Mouse (Mus musculus): ENCODE results near the gene Smdt1. TPM values are rescaled to one million over a fixed set of nuclear protein-coding genes. Genes with fewer than 3 reads are reported as not detected.
A peak's percentile ranks its signal among the peaks of the same experiment; 100 is the strongest.

Gene Smdt1
- polyA plus RNA-seq (2012; rRNA removed) = 218 and 230 TPM in 2 replicates

DNA sequence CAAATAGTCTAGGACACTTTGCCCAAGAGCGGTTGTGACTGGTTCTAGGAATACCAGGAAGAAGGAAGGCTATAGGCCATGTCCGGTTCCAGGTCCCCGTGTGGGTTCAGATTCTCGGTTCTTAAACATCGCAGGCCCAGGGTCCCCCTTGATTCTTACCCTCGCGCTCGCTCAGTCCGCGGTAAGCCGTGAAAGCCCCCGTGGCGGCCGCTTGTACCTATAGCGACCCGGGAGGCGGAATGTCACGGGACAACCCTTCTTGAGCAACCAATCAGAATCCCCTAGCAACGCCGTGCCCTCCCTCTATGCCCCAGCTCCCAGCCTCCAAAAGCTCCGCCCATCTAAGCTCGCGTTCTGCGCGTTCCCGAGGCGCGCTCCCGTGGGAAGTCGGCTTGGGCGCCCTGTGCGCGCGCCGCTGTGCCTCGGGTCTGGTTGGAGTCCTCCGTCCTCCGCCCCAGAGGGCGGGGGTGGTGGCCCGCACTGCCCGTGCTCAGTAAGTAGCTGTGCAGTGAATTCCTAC lies at the start of gene Smdt1, which contains the start of the genes Naga and Pheta2:
TSS of gene Smdt1 (plus strand) at position 367 of the 520 bp plus-strand sequence.
TSS of gene Naga (minus strand) at position 333 of the 520 bp plus-strand sequence.
TSS of gene Pheta2 (plus strand) at position 350 of the 520 bp plus-strand sequence.
- H3K4me1 ChIP-seq (replicated peaks; ENCODE audit: control insufficient read depth, insufficient read depth, low read length) = peaks cover 26% of the 10 kb centered on the region
- no peaks in the 10 kb centered on the region for H3K27me3 ChIP-seq (ENCODE audit: control insufficient read depth, insufficient read depth, low read length)
- TF ChIP-seq CTCF (IDR thresholded peaks at IDR 0.05; ENCODE audit: borderline replicate concordance, control insufficient read depth, extremely low read depth, insufficient read depth, low read length, poor library complexity) (0 out of 2 replicates have a peak, but pooled peaks have one; percentile 41), POLR2A (IDR thresholded peaks at IDR 0.05; ENCODE audit: control insufficient read depth, extremely low read depth, insufficient read depth, low read length, poor library complexity) (peak; percentile 67; the same call in 1 of the 2 replicates)
- no peak within 1 kb of the TSS for H3K27ac ChIP-seq (ENCODE audit: control insufficient read depth, insufficient read depth, low read length)
- H3K4me3 ChIP-seq (ENCODE audit: control insufficient read depth, insufficient read depth, low read length) = peak within 1 kb of the TSS; percentile 60
- DNase-seq = peak; percentile 97
- WGBS = under 1% methylated on average over 41 of the region's 41 CpGs
- no peaks in the 10 kb centered on the region; the same call in 1 of the 2 replicates for H3K36me3 ChIP-seq (ENCODE audit: control insufficient read depth, insufficient read depth, low read length)

DNA sequence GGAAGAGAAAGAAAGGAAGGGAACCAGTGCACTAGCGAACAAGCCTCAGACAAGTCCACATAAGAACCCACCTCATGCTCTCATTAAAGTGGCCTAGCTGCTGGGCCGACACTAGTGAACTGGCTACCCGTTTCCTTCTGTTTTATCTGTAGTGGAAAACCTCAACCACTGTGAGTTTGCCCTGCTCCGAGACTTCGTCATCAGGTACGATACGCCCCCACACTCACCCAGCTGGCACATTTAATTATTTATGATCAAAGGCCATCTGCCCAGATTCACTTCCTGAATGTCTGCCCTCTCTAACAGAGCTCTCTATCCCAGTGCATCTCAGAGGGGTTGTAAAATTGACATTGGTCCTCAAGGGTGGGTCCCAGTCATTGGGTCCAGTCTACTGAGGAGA lies 48.5 kb upstream of the Smdt1 start:
- Histone ChIP-seq H3K4me1 (replicated peaks; ENCODE audit: control insufficient read depth, insufficient read depth, low read length) (0 out of 2 replicates have a peak, but pooled peaks cover 2% of the 10 kb centered on the region), H3K27ac (ENCODE audit: control insufficient read depth, insufficient read depth, low read length) (no peak overlapping the region), H3K36me3 (ENCODE audit: control insufficient read depth, insufficient read depth, low read length) (no peaks in the 10 kb centered on the region), H3K4me3 (ENCODE audit: control insufficient read depth, insufficient read depth, low read length) (no peak overlapping the region), H3K27me3 (ENCODE audit: control insufficient read depth, insufficient read depth, low read length) (no peaks in the 10 kb centered on the region; the same call in 1 of the 2 replicates)
- WGBS = 24% methylated on average over 7 of the region's 7 CpGs
- no peak for DNase-seq
- TF ChIP-seq POLR2A (IDR thresholded peaks at IDR 0.05; ENCODE audit: control insufficient read depth, extremely low read depth, insufficient read depth, low read length, poor library complexity) (no peak), CTCF (IDR thresholded peaks at IDR 0.05; ENCODE audit: borderline replicate concordance, control insufficient read depth, extremely low read depth, insufficient read depth, low read length, poor library complexity) (no peak)

DNA sequence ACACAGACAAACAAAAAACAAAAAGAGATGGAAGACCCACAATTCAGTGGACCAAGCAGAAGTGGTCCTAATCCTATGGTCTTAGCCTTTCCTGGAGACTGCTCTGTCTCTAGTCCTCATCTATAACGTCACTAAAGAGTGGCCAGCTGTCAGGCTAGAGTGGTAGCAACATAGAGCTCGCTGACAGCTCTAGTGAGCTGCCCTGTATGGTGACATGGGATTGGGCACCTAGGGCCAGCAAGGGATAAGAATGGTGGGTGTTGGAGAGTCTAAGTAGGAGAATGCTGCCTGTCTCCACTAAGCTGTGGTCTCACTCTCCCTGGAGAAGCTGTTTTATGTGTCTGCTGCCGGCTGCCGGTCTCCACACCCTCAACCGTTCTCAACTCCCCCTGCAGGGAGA lies 45.9 kb upstream of the Smdt1 start:
- WGBS = 43% methylated on average over 5 of the region's 5 CpGs
- Histone ChIP-seq H3K27me3 (ENCODE audit: control insufficient read depth, insufficient read depth, low read length) (no peaks in the 10 kb centered on the region; the same call in 1 of the 2 replicates), H3K36me3 (ENCODE audit: control insufficient read depth, insufficient read depth, low read length) (no peaks in the 10 kb centered on the region), H3K4me3 (ENCODE audit: control insufficient read depth, insufficient read depth, low read length) (no peak overlapping the region), H3K4me1 (replicated peaks; ENCODE audit: control insufficient read depth, insufficient read depth, low read length) (0 out of 2 replicates have a peak, but pooled peaks cover 2% of the 10 kb centered on the region), H3K27ac (ENCODE audit: control insufficient read depth, insufficient read depth, low read length) (no peak overlapping the region)
- no peak for TF ChIP-seq POLR2A (IDR thresholded peaks at IDR 0.05; ENCODE audit: control insufficient read depth, extremely low read depth, insufficient read depth, low read length, poor library complexity)
- TF ChIP-seq CTCF (IDR thresholded peaks at IDR 0.05; ENCODE audit: borderline replicate concordance, control insufficient read depth, extremely low read depth, insufficient read depth, low read length, poor library complexity) = no peak
- DNase-seq = no peak

DNA sequence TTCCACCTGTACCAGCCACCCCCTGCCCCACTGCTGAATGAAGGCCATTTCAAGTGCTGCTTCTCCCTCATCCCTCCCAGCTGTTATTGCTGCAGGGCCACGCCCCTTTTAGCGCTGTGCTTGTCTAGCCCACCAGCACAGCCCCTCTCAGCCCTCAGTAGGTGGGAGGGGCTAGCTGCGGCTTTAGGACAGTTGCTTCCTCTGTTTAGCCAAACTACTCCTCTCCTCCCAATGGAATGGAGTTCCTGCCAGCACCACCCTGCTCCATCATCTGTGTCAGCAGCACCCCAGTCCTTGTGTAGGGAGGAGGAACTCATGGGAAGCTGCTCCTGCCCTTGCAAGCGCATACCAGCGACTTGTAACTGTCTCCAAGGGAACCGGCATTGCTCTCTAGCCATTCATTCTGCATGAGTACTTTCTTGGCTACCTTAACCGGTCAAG lies 45.5 kb upstream of the Smdt1 start:
- WGBS = 30% methylated on average over 7 of the region's 7 CpGs
- no peak overlapping the region for H3K4me3 ChIP-seq (ENCODE audit: control insufficient read depth, insufficient read depth, low read length)
- no peaks in the 10 kb centered on the region for H3K36me3 ChIP-seq (ENCODE audit: control insufficient read depth, insufficient read depth, low read length)
- H3K27me3 ChIP-seq (ENCODE audit: control insufficient read depth, insufficient read depth, low read length) = no peaks in the 10 kb centered on the region; the same call in 1 of the 2 replicates
- no peak for DNase-seq
- TF ChIP-seq CTCF (IDR thresholded peaks at IDR 0.05; ENCODE audit: borderline replicate concordance, control insufficient read depth, extremely low read depth, insufficient read depth, low read length, poor library complexity) (no peak), POLR2A (IDR thresholded peaks at IDR 0.05; ENCODE audit: control insufficient read depth, extremely low read depth, insufficient read depth, low read length, poor library complexity) (no peak)
- H3K27ac ChIP-seq (ENCODE audit: control insufficient read depth, insufficient read depth, low read length) = no peak overlapping the region
- 0 out of 2 replicates have a peak, but pooled peaks cover 2% of the 10 kb centered on the region for H3K4me1 ChIP-seq (replicated peaks; ENCODE audit: control insufficient read depth, insufficient read depth, low read length)

DNA sequence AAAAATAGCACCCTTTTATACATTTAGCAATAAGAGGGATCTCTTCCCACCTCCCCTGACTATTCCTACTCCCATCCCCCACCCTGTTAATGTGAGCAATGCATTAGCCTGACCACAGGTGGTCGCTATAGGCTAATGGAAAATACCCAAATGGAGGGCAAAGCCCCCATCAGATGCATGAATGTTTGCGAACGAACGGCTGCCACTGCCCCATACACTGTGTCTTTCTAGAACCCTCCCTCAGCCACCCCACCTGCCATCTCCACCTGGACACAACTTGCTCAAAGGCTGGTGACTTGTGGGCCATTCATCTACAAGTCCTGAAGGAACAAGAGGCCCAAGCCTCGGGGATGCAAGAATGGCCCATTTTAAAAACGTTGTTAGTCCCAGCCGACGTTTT lies 44.7 kb upstream of the Smdt1 start:
- no peak for DNase-seq
- H3K36me3 ChIP-seq (ENCODE audit: control insufficient read depth, insufficient read depth, low read length) = no peaks in the 10 kb centered on the region
- H3K4me1 ChIP-seq (replicated peaks; ENCODE audit: control insufficient read depth, insufficient read depth, low read length) = 0 out of 2 replicates have a peak, but pooled peaks cover 2% of the 10 kb centered on the region
- H3K27me3 ChIP-seq (ENCODE audit: control insufficient read depth, insufficient read depth, low read length) = no peaks in the 10 kb centered on the region; the same call in 1 of the 2 replicates
- no peak overlapping the region for H3K4me3 ChIP-seq (ENCODE audit: control insufficient read depth, insufficient read depth, low read length)
- 51% methylated on average over 8 of the region's 8 CpGs for WGBS
- H3K27ac ChIP-seq (ENCODE audit: control insufficient read depth, insufficient read depth, low read length) = no peak overlapping the region
- TF ChIP-seq POLR2A (IDR thresholded peaks at IDR 0.05; ENCODE audit: control insufficient read depth, extremely low read depth, insufficient read depth, low read length, poor library complexity) (no peak), CTCF (IDR thresholded peaks at IDR 0.05; ENCODE audit: borderline replicate concordance, control insufficient read depth, extremely low read depth, insufficient read depth, low read length, poor library complexity) (no peak)

DNA sequence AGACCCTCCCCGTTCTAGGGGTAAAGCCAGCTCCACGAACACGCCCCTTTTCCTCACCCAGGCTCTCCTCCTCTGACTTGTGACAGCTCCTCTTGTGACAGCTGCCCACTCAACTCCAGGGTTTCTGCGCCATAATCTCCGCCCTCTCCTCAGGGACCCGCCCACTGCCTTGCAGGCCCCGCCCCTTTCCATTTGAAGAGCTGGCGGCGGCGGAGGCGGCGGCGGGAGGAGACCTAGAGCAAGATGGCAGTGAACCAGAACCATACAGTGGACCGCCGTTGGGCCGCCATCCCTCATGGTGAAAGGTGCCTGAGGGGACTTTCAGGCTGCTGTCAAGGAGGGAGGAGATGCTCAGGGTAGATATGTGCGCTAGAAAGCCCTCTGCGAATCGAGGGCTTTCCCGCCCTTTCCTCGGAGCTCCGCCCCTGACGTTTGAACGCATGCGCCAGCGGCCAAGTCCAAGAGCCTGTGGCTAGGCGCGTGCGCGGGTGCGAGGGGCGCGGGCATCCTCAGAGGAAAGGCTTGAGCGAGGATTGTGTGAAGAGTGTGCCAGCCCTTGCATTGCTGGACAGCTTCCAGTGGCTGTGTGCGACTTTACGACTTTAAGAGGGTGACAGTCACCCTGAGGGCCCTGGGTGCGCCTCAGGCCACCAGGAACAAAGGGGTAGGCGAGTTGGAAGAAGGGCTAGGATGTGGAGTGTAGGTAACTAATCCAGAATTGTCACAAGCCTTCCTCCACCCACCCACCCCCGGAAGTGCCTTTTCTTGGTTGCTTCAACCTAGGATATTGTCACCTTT lies 39.8 kb upstream of the Smdt1 start, which contains the start of gene Wbp2nl:
TSS of gene Wbp2nl (plus strand) at position 191 of the 798 bp plus-strand sequence.
- no peaks in the 10 kb centered on the region for H3K4me1 ChIP-seq (replicated peaks; ENCODE audit: control insufficient read depth, insufficient read depth, low read length)
- no peak for DNase-seq
- no peak within 1 kb of the TSS for H3K27ac ChIP-seq (ENCODE audit: control insufficient read depth, insufficient read depth, low read length)
- no peaks in the 10 kb centered on the region for H3K36me3 ChIP-seq (ENCODE audit: control insufficient read depth, insufficient read depth, low read length)
- no peaks in the 10 kb centered on the region; the same call in 1 of the 2 replicates for H3K27me3 ChIP-seq (ENCODE audit: control insufficient read depth, insufficient read depth, low read length)
- TF ChIP-seq CTCF (IDR thresholded peaks at IDR 0.05; ENCODE audit: borderline replicate concordance, control insufficient read depth, extremely low read depth, insufficient read depth, low read length, poor library complexity) (no peak), POLR2A (IDR thresholded peaks at IDR 0.05; ENCODE audit: control insufficient read depth, extremely low read depth, insufficient read depth, low read length, poor library complexity) (no peak)
- H3K4me3 ChIP-seq (ENCODE audit: control insufficient read depth, insufficient read depth, low read length) = no peak within 1 kb of the TSS
- WGBS = 72% methylated on average over 39 of the region's 39 CpGs

All from thymus, adult 2 months (tissue).